Mouse (Mus musculus): ENCODE measurements at regions not wholly inside any gene's neighbourhood (a gene's known extent, or its start where the extent isn't known, plus 50 kb on each side); places are given as distances from the start of the nearest gene placed in this dataset.
"Not testable (repeated sequence)": the region's sequence is repeated elsewhere in the genome, so short reads cannot be mapped to it uniquely, and the experiment has no call there.

DNA sequence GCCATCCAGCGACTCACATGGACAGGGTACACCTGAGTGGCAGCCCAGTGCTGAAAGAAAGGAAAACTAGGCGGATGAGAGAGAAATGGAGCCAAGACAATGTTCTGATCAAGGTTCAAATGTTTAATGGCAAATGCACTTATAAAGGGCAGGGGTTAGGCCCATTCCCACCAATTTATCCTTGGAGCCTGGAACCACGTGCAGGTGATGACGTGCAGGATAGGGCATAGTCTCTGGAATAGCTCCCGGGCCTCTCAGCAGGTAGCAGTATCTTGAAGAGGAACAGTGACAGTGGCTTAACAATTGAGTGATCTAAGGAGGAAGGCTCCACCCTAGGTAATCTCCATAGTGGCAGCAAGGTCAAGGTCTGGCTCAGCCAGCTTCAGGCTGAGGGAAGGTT is 285.8 kb upstream of the Gm21863 start:
- TF ChIP-seq HCFC1 (IDR thresholded peaks at IDR 0.05; ENCODE audit: borderline replicate concordance, insufficient read depth, low read length); ZC3H11A (IDR thresholded peaks at IDR 0.05; ENCODE audit: borderline replicate concordance, low read depth, low read length); MAFK (IDR thresholded peaks at IDR 0.05; ENCODE audit: insufficient read depth, low read depth, low read length); CHD2 (IDR thresholded peaks at IDR 0.05; ENCODE audit: low read depth, low read length); ZNF384 (IDR thresholded peaks at IDR 0.05; ENCODE audit: low read depth, low read length): not testable (repeated sequence)

Measured in ES-E14 (cell line).